Mouse (Mus musculus): ENCODE results near the gene Ythdf2.

Ythdf2 gene

GRCm38 (mm10) chr4:132209299-132209698, 2.8 kb downstream of the Ythdf2 start:
- no peak for DNase-seq (ENCODE audit: low spot score)

GRCm38 (mm10) chr4:132207280-132207679, 4.8 kb downstream of the Ythdf2 start:
- no peak for DNase-seq (ENCODE audit: low spot score)

- DNase-seq (ENCODE audit: low spot score) = no peak
Observed at GRCm38 (mm10) chr4:132198771-132199170, 13.3 kb downstream of the Ythdf2 start.

GRCm38 (mm10) chr4:132198285-132198712, 13.8 kb downstream of the Ythdf2 start:
- no peak for DNase-seq (ENCODE audit: low spot score)

- no peak for DNase-seq (ENCODE audit: low spot score)
Observed at GRCm38 (mm10) chr4:132194975-132195374, 17.1 kb downstream of the Ythdf2 start.

- DNase-seq (ENCODE audit: low spot score) = no peak
Observed at GRCm38 (mm10) chr4:132194373-132194772, 17.7 kb downstream of the Ythdf2 start.

- DNase-seq (ENCODE audit: low spot score) = no peak
Observed at GRCm38 (mm10) chr4:132187826-132188401, 24.2 kb downstream of the Ythdf2 start.

- DNase-seq (ENCODE audit: low spot score) = no peak
Observed at GRCm38 (mm10) chr4:132183162-132183561, 28.9 kb downstream of the Ythdf2 start.

- no peak for DNase-seq (ENCODE audit: low spot score)
Observed at GRCm38 (mm10) chr4:132181721-132182658, 30.1 kb downstream of the Ythdf2 start.

- no peak for DNase-seq (ENCODE audit: low spot score)
Observed at GRCm38 (mm10) chr4:132180710-132181109, 31.4 kb downstream of the Ythdf2 start.

- no peak for DNase-seq (ENCODE audit: low spot score)
Observed at GRCm38 (mm10) chr4:132178630-132179059, 33.5 kb downstream of the Ythdf2 start.

GRCm38 (mm10) chr4:132176474-132176873, 35.6 kb downstream of the Ythdf2 start:
- no peak for DNase-seq (ENCODE audit: low spot score)

GRCm38 (mm10) chr4:132170891-132171290, 41.2 kb downstream of the Ythdf2 start:
- DNase-seq (ENCODE audit: low spot score) = no peak

- no peak for DNase-seq (ENCODE audit: low spot score)
Observed at GRCm38 (mm10) chr4:132169761-132170160, 42.3 kb downstream of the Ythdf2 start.

- DNase-seq (ENCODE audit: low spot score) = no peak
Observed at GRCm38 (mm10) chr4:132169271-132169670, 42.8 kb downstream of the Ythdf2 start.

- DNase-seq (ENCODE audit: low spot score) = no peak
Observed at GRCm38 (mm10) chr4:132167436-132167835, 44.7 kb downstream of the Ythdf2 start.

GRCm38 (mm10) chr4:132166350-132167290, 45.5 kb downstream of the Ythdf2 start:
- DNase-seq (ENCODE audit: low spot score) = no peak

- DNase-seq (ENCODE audit: low spot score) = no peak
Observed at GRCm38 (mm10) chr4:132165691-132166090, 46.4 kb downstream of the Ythdf2 start.

- no peak for DNase-seq (ENCODE audit: low spot score)
Observed at GRCm38 (mm10) chr4:132156941-132157622, 55.0 kb downstream of the Ythdf2 start.

- no peak for DNase-seq (ENCODE audit: low spot score)
Observed at GRCm38 (mm10) chr4:132154877-132155670, 57.0 kb downstream of the Ythdf2 start.

- no peak for DNase-seq (ENCODE audit: low spot score)
Observed at GRCm38 (mm10) chr4:132151673-132152072, 60.4 kb downstream of the Ythdf2 start.

All from ovary, postnatal 10 days (tissue).